Mouse (Mus musculus) spleen, embryonic (tissue): ENCODE results near the gene Gm32742.
"Not testable (repeated sequence)": the region's sequence is repeated elsewhere in the genome, so short reads cannot be mapped to it uniquely, and the experiment has no call there.

Experiments
- CTCF ChIA-PET: fragments of 350-600 bp; sonication (Branson Sonifier 250); formaldehyde crosslinking; loops from one replicate; lab custom pipeline; 2022; lab: Charles Lee

The Gm32742 gene

GRCm38 (mm10) chr9:51152079-51152752 is 13.1 kb downstream of the Gm32742 start:
- CTCF ChIA-PET = no interaction called here

DNA sequence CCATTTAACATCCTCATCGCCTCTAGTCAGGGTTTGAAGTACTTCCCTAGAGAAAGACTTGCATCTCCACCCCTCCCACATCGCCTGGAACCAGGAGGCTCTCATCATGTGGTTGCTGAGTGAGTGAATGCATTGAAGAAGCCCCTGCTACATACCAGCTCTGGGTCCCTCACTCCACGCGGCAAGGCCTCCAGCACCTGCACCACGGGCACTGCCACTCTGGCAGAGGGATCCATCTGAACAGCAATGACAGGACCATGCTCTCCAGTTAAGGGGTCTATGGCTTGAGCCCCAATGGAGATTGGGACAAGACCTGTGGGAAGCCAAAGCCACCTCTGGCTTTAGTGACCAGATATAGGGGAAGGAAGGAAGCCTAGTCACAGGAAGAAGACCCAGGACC is 18.0 kb downstream of the Gm32742 start:
- CTCF ChIA-PET = no interaction called here

- CTCF ChIA-PET = no interaction called here
These were observed 18.8 kb downstream of the Gm32742 start for GRCm38 (mm10) chr9:51146496-51146895.

- CTCF ChIA-PET = no interaction called here
These were observed 21.1 kb downstream of the Gm32742 start for GRCm38 (mm10) chr9:51144218-51144617.

GRCm38 (mm10) chr9:51143437-51143836 is 21.9 kb downstream of the Gm32742 start:
- CTCF ChIA-PET = no interaction called here

GRCm38 (mm10) chr9:51140711-51141110 is 24.6 kb downstream of the Gm32742 start:
- CTCF ChIA-PET = no interaction called here

GRCm38 (mm10) chr9:51139401-51139800 is 25.9 kb downstream of the Gm32742 start:
- CTCF ChIA-PET = not testable (repeated sequence)

DNA sequence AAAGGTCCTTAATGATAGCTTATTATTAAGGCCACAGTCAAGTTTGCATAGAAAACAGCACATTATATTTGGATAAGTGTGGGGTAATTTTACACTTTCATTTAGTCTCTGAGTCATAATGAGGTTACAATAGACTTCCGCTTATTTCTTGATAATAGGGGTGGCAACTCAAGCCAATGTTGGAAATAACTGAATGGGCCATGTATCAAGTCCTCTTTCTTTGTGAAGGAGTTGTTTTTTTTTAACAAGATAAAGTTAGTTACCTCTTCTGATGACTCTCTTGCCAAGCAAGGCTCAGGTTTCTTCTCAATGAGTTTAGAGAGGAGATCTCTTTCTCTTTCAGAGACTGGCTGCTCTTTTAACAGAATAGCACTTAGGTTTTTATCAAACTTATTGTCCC is 27.0 kb downstream of the Gm32742 start:
- CTCF ChIA-PET = no interaction called here

DNA sequence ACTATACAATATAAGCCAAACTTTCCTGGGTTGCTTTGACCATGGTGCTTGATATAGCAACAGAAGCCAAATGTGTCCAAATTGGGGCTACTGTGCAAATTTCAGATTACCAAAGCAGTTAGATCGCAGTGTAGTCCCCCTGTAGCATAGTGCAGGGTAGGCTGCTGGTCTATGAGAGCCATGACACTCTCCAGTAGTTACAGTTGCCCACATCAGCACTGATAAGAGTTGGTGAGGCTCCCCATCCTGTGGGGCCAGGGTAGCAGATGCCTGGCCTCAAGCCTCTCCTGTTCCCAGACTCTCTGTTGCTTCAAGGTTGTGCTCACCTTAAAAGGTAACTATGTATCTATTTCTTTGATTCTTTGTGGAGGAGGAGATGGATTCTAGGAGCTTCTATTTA is 27.5 kb downstream of the Gm32742 start:
- CTCF ChIA-PET = no interaction called here

DNA sequence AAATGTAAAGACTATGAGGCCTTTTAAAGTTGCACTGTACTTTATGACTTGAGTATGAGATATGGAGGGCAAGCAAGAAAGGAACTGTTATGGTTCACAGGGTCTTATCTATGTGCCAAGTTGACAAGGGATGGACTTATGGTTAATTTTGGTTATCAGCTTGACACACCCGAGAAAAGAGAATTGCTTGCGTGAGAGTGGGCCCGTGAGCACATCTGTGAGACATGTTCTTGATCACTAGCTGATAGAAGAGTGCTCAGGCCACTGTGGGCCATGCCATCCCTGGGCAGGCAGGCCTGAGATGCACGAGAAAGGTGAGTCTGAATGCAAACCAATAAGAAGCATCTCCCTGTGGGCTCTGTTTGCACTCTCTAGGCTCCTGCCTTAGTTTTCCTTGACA is 27.9 kb downstream of the Gm32742 start:
- CTCF ChIA-PET = no interaction called here

- CTCF ChIA-PET = no interaction called here
These were observed 28.3 kb downstream of the Gm32742 start for GRCm38 (mm10) chr9:51136985-51137384.

DNA sequence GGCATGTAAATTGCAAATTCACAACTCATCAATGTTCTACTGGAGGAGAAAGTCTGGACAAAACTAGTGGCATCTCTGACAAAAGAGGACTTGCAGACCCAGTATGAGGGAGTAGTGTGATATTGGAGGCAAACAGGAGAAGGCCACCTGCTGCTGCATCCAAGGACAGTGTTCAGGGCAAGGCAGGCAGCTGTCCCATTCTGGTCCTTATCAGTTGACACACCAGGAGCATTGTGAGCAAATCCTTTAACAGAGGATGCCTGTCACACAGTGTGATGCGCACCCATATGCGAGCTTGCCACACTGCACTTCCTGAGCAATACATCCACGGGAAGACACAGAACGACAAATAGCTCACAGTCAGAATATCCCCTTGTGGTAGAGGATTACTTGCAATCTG is 50.5 kb downstream of the Gm32742 start:
- CTCF ChIA-PET = interaction anchor here (0.8 kb wide), 1 partner anchor 797 kb away, joined by 5 read pairs; no protein-coding TSS in a partner anchor

- CTCF ChIA-PET = no interaction called here
These were observed 59.6 kb downstream of the Gm32742 start for GRCm38 (mm10) chr9:51105751-51106150.

DNA sequence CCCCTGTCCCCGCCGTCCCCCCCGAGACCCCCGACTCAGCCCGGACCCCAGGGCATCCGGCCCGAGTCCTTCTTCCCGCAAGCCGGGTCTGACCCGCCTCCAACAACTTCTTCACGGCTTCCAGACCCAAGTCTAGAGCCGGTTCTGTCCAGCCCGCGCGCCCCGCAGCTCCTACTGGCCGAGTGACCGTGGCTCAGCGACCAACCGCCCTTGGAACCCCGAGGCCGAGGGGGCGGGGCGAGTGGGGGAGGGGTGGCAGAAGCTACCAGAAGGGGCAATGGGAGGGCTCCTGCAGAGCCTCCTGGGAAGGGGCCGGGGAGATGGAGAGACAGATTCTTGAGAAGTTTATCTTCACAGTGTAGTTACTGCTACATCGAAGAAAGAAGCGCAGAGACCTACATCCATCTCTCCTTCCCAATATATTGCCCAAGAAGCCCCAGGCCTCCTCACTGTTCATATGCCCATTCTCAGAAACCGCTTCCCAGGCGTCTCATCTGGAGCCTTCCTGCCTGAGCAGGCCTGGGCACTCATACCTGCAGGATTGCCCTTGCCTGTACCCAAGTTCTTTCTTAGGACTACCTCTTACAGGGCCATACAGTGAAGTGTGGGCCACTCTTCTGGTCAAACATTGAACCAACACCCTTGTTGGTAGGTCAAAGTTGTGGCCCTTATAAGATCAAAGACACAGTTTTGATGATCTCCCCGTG is 61.4 kb downstream of the Gm32742 start:
- CTCF ChIA-PET = interaction anchor here (0.6 kb wide), 1 partner anchor 329 kb away, joined by 4 read pairs; the partner anchor contains the start of gene Alg9

DNA sequence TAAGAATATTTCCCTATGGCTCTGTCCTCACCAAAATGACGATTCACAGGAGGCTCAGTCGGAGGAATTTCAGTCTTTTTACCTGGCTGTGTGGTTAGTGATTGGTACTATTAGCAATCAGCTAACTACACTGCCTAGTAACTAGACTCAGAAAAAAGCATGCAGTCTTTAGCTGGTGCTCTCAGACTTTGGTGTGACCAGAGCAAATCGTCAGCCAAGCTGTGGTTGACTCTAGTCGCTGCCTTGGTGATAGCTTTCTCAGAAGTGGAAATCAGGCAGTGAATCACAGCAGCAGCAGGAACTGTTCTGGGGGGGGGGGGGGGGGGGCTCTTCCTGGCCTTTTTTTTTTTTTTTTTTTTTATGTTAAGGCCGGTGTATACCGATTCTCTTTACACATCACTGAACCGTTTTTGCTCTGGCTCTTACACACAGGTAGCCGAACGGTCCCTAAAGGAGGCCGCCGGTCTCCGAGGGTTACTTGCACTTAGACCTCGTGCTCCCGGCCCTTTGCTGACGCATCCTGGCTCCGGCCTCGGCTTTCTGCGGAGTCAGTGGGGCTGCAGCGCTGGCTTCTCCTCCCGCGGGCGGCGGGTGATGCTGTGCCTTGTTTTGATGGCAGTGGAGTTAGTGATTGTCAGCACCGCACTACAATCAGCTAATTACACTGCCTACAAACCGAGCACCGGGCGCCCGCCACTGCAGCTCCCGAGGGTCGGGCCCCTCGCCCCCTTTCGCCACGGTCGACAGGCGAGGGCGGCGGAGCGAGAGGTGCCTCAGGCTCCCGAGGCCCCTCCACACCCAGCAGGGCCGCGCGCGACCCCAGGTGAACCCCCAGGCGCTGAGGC is 62.1 kb downstream of the Gm32742 start:
- CTCF ChIA-PET = interaction anchor here (0.6 kb wide), 1 partner anchor 329 kb away, joined by 4 read pairs; the partner anchor contains the start of gene Alg9

DNA sequence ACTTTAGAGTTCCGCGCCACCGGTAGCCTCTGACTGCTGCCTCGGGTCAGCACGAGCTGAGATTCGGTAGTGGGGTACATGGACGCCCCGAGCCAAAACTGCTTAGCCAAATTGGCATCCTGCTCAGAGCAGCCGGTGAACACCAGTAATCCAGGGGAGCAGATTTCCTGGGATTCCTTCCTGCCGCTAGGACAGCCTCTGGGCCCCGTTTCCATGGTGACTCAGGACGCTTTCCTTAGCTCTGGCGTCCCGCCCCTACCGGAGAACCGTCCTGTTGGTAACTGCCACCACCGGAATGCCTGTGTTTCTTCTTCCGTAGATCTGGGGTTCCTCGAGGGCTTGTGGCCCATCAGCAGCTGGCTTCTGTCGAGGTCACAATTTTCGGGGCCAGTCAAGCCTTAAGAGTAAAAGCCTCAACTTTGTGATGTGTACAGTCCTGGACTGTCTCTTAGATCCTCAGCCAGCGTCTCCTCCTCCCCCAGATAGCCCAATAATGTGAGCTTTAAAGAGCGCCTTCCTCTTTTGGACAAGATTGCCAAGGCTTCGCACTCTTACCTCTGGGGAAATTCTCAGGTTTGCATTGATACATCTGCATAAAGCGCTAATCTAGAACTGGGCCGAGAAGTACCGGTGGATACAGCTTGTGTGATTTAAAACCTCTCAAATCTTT is 63.4 kb downstream of the Gm32742 start, which contains the start of gene 4833427G06Rik:
TSS of gene 4833427G06Rik (minus strand) at position 323 of the 670 bp plus-strand sequence.
- CTCF ChIA-PET = no interaction called here

GRCm38 (mm10) chr9:51096306-51096705 is 69.0 kb downstream of the Gm32742 start:
- CTCF ChIA-PET = interaction anchor here (0.6 to 0.7 kb wide), 2 partner anchors 618 to 659 kb away, joined by 3 to 4 read pairs; no protein-coding TSS in a partner anchor

- CTCF ChIA-PET = no interaction called here
These were observed 71.6 kb downstream of the Gm32742 start for GRCm38 (mm10) chr9:51093697-51094096.

DNA sequence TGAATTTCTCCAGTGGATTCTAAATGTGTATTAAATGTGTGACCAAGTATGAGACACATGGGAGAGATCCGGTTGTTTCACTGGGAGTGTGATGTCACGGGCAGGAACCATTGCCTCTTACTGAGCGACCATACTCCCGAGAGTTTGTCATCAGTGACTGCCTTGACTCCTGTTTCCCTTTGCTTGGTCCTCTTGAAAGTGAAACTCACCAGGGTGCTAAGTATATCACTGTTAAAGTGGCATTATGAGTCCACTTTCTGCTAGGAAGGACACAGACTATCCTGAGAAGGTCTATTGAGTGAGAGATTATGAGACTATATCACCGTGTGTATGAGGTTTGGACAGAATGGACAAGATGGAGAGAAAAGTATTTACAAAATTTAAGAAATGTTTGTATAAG is 83.7 kb downstream of the Gm32742 start:
- CTCF ChIA-PET = no interaction called here
